Mouse (Mus musculus): ENCODE results near the gene 2310022B05Rik.

The 2310022B05Rik gene

DNA sequence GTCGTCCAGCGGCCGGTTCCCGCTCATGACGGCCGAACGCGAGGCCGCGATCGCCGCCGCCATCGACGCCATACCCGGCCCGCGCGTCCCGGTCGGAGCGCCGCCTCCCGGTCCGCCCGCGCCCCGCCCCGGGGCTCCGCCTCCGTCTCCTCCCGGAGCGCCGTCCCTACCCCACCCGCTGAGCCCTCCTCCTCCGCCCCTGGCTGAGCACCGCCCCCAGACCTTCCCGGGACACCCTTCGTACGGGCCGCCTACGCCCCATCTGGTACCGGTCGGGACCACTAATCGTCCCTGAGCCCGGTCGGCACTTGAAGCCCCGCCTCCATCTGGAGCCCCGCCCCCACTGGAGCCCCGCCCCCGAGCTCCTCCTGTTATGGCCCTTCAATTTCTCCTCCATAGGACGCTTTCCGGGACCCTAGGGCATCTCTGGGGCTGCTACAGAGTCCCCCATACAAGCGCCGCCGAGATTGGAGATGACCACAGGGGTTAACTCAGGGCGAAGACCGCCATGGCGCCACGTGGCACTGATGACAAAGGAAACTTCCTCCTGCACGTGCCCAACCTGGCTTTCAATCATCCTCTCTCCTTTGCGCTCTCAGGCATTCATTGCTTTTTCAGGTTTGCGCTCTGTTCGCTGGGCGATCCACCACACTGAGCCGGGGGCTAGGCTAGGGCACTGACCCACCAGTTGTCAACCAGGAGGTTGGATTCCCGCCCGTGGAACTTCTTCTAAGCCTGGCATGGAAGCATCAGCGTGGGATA lies at the start of gene 2310022B05Rik:
TSS of gene 2310022B05Rik (minus strand) at position 258 of the 762 bp plus-strand sequence.
- peak; percentile 91 for DNase-seq

DNA sequence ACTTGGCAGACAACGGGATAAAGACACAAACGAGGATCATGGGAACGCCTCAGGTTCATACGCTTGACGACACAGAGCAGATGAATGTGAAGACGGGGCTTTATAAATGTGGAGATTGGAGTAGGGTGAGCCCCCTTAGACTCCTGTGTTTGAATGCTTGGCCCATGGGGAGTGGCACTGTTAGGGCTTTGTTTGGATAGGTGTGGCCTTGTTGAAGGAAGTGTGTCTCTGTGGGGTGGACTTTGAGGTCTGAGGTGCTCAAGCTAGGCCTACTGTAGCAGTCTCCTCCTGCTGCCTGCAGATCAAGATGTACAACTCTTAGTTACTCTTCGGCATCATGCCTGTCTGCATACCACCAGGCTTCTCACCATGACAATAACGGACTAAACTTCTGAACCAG lies 42.7 kb upstream of the 2310022B05Rik start:
- no peak for DNase-seq

DNA sequence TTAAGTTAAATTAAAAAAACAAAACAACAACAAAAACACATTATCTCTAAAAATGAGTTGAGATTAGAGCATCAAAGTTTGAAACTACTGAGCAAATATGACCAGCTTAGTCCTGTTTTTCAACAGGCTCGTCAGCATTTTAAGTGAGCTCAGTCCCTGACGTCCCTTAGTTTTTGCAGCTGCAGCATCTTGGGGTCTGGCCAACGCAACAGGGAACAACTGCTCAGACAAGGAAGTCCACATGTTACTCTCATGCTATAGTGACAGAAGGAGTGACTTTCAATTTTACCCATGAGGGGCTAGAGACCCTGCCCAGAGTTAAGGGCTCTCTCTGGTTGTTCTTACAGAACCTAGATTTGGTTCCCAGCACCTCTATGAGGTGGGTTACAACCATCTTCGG lies 41.2 kb upstream of the 2310022B05Rik start:
- DNase-seq, result no peak

DNA sequence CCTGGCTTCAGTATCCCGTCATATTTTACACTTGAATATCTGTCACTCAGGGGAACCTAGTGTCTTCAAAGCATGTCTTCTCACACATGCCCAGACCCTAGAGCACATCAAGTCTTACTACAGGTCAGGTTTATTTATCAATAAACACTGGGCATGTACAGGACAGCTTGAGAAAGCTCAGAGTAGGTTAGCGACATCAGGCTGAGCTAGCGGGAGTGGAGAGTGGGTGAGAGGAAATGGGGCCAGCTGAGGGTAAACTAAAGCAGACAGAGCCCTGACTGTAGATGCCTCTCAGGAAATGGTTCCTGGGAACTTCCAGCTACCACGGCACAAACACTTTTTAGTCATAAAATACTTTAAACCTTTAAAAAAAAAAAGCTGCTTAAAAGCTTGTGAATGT lies 40.4 kb upstream of the 2310022B05Rik start:
- DNase-seq, result no peak

DNA sequence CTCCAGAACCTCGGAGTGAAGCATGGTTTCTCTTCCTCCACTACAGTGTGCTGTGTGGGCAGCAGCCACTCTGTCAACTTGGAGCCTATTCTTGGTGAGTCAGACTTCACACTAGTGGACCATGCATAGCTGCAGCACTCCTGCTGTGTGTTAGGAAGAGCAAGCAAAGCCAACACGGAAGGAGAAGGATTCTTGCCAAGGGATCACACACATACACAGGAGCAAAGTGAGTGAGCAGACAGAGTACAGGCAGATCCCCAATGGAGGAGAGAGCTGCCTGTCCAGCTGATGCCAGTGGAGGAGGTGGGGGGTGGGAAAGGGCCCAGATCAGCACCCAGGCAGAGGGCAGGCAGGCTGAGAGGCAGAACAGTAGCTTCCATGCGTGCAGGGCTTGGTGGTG lies 39.0 kb upstream of the 2310022B05Rik start:
- no peak for DNase-seq

DNA sequence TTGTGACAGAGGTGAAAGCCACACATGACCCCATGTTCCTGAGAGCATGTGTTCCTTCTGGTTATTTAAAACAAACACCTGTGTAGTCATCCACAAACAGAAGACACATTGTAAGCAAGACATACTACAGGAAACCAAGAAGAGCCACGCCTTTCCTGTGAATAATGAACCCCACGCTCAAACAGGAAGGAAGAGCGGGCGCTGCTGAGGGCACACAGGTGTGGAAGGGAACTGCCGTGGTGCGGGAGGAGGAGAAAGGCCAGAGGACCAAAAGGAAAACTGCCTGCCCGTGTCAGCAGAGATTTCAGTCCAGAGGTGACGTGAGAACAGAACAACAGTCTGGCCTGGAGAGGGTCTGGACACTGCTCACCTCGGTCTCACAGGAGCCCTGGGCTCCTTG lies 37.9 kb upstream of the 2310022B05Rik start:
- DNase-seq, result peak; percentile 11

DNA sequence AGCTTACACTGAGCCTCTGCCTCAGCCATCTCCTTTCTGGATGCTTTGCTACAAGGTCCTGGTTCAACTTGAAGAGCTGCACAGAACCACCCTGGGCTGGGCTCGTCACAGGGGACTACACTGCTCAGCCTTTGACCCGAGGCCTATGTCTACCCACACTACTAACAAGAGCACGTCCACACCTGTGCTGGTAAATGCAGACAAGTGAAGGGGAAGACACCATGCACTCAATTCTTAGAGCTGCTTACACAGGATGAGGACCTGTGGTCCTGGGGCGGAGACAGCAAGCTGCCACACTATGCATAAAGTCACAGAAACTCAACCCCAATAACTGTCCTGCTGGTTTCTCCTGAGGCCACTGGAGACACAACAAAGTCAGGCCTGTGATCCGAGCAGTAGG lies 37.1 kb upstream of the 2310022B05Rik start:
- no peak for DNase-seq

DNA sequence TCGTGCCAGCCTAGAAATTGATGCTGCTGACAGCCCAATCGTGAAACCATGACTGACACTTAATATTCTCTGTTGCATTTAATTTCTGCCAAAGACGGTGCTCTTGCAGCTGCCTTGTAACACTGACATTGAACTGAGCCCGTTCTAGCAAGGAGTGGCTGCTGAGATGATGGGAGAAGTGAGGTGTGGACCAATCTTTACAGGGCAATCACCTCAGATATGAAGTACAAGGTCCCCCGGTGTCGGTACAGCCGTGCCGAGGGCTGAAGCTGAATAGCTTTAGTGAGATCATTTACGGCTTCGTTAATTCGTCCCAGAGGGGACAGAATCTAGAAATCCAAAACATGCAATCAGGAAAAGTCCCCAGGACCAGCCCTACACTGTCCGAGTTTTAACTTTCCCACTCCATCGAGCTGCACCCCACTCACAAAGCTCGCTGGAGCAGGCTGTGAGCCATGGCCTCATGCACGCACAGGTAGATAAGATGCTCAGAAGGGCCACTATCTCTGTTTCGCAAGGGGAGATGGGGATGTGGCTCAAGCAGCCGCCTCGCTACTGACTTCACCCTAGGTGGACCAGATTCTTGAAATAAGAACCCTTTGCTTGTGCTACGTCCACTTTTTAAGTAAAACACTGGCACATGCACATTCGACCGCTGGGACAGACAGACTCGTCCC lies 32.4 kb upstream of the 2310022B05Rik start:
- no peak for DNase-seq

DNA sequence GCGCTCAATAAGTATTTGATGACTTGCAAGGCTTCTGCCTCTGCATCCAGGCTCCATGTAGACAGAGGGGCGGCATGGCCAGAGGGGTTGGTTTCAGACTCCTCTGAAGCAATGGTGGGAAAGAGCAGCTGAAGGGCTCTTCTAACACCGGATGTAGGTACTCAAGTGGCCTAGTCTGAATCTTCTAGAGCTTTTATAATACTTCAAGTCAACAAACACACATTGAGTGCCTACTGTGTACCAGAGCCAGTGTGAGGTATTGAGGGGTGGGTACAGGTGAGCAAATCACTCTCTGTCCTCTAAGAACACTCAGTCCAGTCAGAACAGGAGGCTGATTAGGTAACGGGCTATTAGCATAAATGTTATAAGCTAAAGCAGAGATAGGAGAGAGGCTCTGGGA lies 28.5 kb upstream of the 2310022B05Rik start:
- DNase-seq, result no peak

DNA sequence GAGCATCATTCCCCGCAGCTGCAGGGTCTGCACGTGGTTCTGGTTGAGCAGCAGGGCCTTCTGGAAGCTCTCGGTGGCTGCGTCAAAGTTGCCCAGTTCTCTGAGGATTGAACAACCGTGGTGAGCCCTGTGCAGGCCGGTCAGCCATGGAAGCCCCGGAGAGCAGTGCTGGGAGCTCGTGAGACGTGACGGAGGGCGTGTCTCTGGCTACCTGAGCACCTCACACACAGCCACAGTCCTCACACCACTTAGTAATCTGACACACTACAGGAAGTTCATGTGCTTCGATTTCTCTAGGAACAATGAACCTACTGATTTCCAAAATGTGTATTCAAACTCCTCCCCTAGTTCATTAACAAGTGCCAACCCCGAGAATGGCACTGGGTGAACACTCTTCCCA lies 25.7 kb upstream of the 2310022B05Rik start:
- no peak for DNase-seq

DNA sequence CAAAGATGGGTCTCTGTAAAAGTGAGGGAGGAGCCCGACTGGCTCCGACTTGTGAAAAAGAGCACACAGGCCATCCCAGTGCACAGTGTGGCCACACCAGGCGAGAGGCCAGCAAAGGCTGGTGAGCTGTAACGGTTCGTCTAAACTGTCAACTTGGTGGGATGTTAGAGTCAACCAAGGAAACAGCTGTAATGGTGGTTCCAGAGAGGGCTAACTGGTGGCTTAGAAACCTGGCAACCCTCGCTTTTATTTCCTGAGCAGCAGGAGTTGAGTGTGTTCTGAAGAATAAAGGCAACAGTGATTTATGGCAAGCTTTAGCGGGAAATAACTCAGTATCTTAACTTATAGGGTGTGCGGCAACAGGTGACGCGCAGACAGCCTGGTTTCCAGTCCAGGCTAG lies 19.0 kb upstream of the 2310022B05Rik start:
- DNase-seq, result no peak

DNA sequence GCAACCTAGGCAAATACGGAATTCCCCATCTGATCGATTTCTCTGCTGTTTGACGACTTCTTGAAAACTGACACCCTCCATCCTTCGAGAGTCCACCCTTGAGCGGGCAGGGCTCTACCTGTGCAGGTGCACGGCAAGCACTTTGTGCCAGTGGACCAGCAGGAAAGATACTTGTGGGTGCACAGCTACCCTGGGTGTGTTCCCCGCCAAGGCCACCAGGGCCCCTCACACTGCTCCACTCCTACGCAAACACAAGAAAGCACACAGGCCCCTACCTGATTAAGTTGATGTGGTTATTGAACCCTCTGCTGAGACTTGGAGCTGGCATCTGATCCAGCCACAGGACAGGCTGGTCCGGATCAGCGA lies 18.6 kb upstream of the 2310022B05Rik start:
- no peak for DNase-seq

DNA sequence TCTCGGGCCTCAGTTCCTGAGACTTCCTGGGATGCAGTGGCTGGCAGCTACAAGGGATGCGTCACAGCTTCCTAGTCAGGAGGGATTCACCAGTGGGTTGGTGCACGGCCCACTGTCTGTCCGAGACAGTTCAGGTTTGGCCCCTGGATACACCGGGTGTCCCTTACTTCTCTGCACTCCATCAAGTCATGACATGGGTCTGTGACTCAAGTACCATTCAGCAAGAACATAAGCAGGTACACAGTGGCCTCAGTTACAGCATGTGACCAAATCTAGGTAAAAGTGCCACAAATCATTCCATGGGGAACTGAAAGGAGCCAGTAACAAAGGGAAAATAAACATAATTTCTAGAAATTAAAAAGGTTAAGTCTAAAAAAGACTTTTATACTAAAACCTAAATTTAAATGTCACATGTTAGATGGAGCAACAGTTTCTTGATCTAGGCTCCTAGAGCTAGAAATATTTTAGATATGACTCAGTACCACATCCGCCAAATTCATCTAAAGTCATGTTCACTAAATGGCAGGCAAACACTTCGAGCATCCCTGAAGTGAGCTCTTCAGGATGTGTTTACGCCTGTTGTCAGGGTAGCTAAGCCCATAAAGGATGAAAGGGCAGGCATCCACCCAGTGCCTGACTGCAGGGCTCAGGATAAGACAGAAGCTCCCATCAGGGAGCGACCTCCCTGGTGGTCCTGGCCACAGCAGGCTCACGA lies 18.1 kb upstream of the 2310022B05Rik start:
- no peak for DNase-seq

DNA sequence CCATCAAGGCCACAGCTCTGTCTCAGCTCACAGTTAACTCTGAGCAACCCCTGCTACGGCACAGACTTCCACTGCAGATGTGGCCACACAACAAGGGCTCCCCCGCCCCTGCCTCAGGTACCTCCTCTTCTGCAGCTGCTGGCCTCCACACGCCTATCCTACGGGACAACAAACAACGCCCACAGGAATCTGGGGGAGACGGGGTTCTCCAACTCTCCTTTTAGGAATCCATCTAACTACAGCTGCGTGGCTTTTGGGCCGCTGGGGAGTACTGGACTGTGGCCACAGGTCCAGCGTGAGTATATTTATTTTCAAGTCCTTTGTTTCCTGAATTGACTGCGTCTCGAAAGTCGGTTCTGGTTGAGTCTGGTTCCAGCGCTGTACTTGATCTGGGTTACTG lies 15.1 kb upstream of the 2310022B05Rik start:
- DNase-seq, result no peak

DNA sequence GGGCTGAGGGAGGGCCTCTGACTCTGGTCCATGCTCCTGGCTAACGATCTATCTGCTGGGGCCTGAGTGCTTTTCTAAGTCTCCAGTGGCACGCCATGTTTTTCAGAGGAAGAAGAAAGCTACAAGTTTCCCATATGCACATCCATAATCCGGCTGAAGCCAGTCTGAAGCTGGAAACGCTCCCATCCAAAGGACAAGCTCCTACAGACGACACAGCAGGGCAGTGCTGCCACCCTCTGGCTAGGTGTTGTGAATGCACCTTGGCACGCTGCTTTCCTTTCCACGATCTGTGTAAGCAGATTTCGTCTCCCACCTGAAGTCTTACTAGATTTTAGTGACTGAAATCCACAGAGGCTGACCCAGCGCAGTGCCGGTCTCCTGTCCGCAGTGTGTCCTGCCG lies 14.3 kb upstream of the 2310022B05Rik start:
- peak; percentile 85 for DNase-seq

DNA sequence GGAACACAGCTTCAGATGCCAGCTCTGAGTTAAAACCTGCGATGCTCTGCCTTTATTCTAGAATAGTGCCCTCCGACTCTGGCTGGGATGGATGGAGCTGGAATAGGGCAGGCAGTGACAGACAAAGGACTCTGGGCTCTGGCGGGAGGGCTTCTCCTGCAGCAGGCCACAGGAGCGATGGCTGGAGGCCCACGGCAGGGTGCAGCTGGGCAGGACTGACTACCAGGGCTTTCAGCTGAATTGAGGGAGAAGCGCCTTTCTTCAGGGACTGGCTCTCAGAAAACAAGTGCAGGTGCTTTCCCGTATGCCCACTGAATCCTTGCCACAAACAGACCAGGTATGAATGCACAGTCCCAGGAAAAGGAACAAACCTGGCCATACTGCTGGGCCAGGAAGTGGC lies 13.9 kb upstream of the 2310022B05Rik start:
- no peak for DNase-seq

DNA sequence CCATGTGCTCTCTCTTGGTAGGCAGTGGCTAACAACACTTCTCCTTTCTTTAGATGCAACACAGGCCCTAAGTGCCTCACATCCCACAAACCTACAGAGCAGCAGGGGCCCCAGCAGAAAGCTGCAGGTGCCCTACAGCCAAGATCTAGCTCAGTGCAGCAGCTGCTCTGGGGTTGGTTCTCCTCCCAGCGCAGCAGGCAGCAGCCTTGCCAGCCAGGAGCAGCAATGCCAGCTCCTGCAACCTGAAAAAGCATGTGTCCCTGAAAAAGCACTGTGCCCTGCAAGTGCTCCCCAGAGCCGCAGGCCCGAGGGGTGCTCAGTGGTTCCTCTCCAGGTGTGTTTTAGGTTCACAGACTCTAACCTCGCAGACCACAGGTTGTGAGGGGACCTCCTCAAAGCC lies 13.5 kb upstream of the 2310022B05Rik start:
- DNase-seq, result no peak

DNA sequence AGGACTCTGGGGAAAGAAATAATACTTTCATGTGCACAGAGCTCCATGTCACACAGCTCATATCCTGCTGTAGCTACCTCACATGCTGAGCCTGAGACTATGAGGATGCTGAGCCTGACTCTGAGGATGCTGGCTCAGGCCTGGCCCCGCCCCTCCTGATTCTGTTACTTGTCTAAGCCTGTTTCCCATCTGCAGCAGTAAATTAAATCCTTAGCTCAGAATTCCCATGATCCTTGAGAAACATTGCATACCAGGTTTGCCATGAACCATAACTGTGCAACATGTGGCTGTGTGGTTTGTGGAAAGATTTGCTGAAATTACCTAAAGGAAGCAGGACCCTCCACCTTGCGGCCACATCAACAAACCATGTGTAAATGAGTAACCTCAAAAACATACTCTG lies 9.2 kb upstream of the 2310022B05Rik start:
- DNase-seq, result no peak

DNA sequence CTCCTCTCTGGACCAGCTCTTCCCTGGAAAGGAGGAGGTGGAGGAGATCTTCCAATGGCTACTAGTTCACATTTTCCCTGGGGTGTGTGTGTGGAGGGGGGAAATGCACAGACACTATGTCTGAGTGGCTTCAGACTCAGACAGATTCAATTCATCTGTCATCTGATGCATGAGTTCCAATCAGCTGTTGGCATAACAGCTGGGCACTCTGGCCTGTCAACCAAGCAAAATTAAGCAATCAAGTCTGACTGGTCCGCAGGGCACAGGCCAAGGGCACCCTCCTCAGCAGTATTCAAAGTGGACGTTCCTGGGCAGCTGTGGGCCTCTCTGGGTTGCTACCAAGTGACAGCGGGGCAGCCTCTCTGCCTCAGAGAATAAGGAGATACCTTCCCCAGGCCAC lies 5.6 kb upstream of the 2310022B05Rik start:
- DNase-seq, result no peak

DNA sequence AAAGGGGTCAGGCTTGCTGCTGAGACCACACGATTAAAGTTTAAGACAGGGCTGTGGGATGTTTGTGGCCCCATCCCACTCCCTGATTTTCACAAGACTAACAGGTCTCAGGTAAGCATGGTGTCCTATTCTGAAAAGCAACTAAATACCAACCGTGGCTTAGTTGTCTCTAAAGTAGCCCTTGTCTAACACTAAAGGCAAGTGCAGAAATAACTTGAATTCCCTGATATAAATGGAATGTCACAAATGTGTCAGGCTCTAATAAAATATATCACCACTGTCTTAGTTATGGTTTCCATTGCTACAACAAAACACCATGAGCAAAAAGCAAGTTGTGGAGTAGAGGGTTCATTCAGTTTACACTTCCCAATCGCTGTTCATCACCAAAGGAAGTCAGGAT lies 1.2 kb upstream of the 2310022B05Rik start:
- DNase-seq, result no peak

DNA sequence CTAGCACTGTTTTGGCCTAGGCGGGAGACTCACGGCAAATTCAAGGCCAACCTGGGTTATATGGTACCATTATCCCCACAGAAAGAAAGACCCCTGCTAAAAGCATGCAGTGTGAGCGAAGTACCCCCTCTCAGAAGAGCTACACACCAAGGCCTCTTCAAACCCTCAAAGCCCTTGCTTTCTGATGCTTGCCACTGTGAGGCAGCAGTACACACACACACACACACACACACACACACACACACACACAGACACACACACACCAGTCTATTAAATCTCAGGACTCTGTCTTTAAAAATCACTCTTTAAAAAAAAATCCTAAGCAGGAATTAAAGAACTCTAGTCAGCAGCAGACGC lies 683 bp upstream of the 2310022B05Rik start:
- DNase-seq, result no peak

DNA sequence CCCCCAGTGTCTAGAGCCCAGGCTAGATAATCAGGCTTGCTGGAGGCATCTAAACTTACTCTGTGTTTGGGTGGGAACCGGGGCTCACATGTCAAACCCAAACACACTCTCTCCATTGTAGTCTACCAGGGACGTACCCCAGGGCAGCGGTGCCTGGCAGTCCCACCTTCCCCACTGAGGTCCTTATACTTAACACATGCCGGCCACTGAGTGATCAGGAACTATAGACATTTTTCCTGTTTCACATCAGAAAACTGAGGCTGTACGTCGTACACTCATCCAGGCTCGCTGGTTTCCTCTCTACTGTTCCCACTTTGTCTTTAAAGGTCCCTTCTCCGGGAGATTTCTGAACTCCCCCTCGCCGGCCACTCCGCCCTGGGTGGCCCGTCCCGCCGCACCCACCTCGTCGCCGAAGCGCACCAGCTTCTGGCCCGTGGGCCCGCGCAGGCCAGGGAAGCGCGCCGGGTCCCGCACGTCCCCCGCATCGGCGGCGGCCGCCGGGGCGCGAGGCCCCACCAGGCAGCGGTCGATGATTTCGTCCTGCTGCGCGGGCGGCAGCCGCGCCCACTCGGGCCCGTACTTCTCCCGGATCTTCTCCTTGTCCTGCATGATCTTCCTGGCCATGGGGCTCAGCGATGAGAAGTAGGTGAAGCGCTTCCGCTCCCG lies 590 bp downstream of the 2310022B05Rik start:
- no peak for DNase-seq

DNA sequence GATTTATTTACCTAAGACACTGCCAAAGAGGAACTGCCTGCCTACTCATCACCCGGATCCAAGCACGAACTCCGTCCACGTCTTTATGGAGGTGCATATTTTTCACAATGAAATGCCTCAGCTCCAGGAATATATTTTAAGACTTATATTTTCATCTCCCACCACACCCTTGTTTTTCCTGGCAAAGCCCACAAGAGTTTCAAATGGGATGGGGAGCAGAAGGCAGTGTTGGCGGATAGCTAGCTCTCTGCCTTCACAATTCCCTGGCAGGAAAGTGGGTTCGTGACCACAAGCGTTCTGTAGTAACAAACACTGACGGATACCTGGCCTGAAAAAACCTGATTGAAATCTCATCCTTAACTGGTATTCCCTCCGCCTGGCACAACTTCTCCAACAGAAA lies 1.4 kb downstream of the 2310022B05Rik start:
- DNase-seq, result no peak

DNA sequence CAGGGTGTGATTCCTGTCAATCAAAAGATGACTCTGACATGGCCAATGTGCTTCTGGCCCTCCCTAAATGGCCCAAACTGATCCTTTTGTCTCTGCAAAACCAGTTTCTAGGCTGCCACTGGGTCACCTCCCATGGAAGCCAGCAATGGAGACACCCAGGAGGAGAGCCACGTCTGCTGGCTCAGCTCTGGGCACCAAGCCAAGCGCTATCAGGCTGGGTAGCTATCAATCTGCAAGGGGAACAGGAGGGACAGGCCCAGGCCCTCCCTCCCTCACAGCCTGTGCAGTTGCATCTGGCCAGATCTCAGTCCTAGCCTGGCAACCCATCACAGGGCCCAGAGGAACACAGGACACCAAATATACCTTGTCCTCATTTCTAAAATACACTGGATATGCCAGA lies 4.8 kb downstream of the 2310022B05Rik start:
- no peak for DNase-seq

Measured in kidney, adult 9 months (tissue).